Mouse (Mus musculus) mouse embryonic stem cell (cell line): ENCODE results near the gene Ksr1.

Experiments
- in situ Hi-C, 2 experiments: fragments of 300-500 bp; cut with MboI; formaldehyde crosslinking; loops; 1 replicate in 1 of 2; 3 replicates in 1 of 2; pipeline ENCODE4 v1.14.3; 2019 to 2020; ENCODE audit warnings: low sequenced_read_pairs in 2 of 2, low pct_unique_long_range_greater_than_20kb in 1 of 2, mixed read lengths in 1 of 2; ENCODE audit not compliant: unreplicated experiment in 1 of 2

Ksr1 gene

GRCm38 (mm10) chr11:79150301-79150700 lies 4.1 kb upstream of the Ksr1 start:
- in situ Hi-C loops: no loop called here

GRCm38 (mm10) chr11:79149295-79149694 lies 3.1 kb upstream of the Ksr1 start:
- in situ Hi-C loops: no loop called here

GRCm38 (mm10) chr11:79148783-79149182 lies 2.6 kb upstream of the Ksr1 start:
- in situ Hi-C loops: no loop called here

- in situ Hi-C loops: no loop called here
Measured at GRCm38 (mm10) chr11:79145283-79146265, 633 bp downstream of the Ksr1 start.

GRCm38 (mm10) chr11:79144741-79145140 lies 1.5 kb downstream of the Ksr1 start:
- in situ Hi-C loops: no loop called here

GRCm38 (mm10) chr11:79144043-79144591 lies 2.1 kb downstream of the Ksr1 start:
- in situ Hi-C loops: no loop called here

GRCm38 (mm10) chr11:79143322-79143721 lies 2.9 kb downstream of the Ksr1 start:
- in situ Hi-C loops: no loop called here

- in situ Hi-C loops: no loop called here
Measured at GRCm38 (mm10) chr11:79142381-79142780, 3.8 kb downstream of the Ksr1 start.

GRCm38 (mm10) chr11:79141235-79142109 lies 4.7 kb downstream of the Ksr1 start:
- in situ Hi-C loops: no loop called here

- in situ Hi-C loops: no loop called here
Measured at GRCm38 (mm10) chr11:79140511-79140888, 5.7 kb downstream of the Ksr1 start.

- in situ Hi-C loops: no loop called here
Measured at GRCm38 (mm10) chr11:79139878-79140510, 6.2 kb downstream of the Ksr1 start.

- in situ Hi-C loops: no loop called here
Measured at GRCm38 (mm10) chr11:79138621-79139020, 7.6 kb downstream of the Ksr1 start.

- in situ Hi-C loops: no loop called here
Measured at GRCm38 (mm10) chr11:79137245-79137644, 9.0 kb downstream of the Ksr1 start.

GRCm38 (mm10) chr11:79135685-79136360 lies 10.4 kb downstream of the Ksr1 start:
- in situ Hi-C loops: no loop called here

GRCm38 (mm10) chr11:79135105-79135503 lies 11.1 kb downstream of the Ksr1 start:
- in situ Hi-C loops: no loop called here

GRCm38 (mm10) chr11:79134416-79135104 lies 11.6 kb downstream of the Ksr1 start:
- in situ Hi-C loops: no loop called here

- in situ Hi-C loops: no loop called here
Measured at GRCm38 (mm10) chr11:79133961-79134360, 12.2 kb downstream of the Ksr1 start.

GRCm38 (mm10) chr11:79133051-79133450 lies 13.2 kb downstream of the Ksr1 start:
- in situ Hi-C loops: no loop called here
